Mouse (Mus musculus) C2C12 (cell line): ENCODE data around the gene Htr3b. TPM values are rescaled to one million over a fixed set of nuclear protein-coding genes. Genes with fewer than 3 reads are reported as not detected.

ENCODE experiments used
- H3K27me3 ChIP-seq: one replicate; pipeline ENCODE4 v1.6.1; 2011; ENCODE audit not compliant: control insufficient read depth, insufficient read depth, insufficient read length
- H3K36me3 ChIP-seq: one replicate; pipeline ENCODE4 v1.6.1; 2011; ENCODE audit not compliant: control insufficient read depth, insufficient read depth
- H3K4me3 ChIP-seq: one replicate; pipeline ENCODE4 v1.5.1; 2011; ENCODE audit warnings: mild to moderate bottlenecking, control low read depth; ENCODE audit not compliant: poor library complexity, insufficient read depth, severe bottlenecking
- H3K79me2 ChIP-seq: one replicate; pipeline ENCODE4 v1.6.1; 2011; ENCODE audit not compliant: control insufficient read depth, insufficient read depth
- H3K79me3 ChIP-seq: one replicate; pipeline ENCODE4 v1.6.1; 2011; ENCODE audit warnings: low read depth, control low read depth
- H3ac ChIP-seq: one replicate; pipeline ENCODE3; 2011; ENCODE audit warnings: low read depth; ENCODE audit not compliant: control insufficient read depth, insufficient read length
- CEBPB ChIP-seq: IDR thresholded peaks from one replicate; pipeline ENCODE4 v1.6.1; 2011; ENCODE audit warnings: low read depth, mild to moderate bottlenecking, control low read depth, moderate library complexity
- CTCF ChIP-seq: IDR thresholded peaks from one replicate; pipeline ENCODE4 v1.5.1; 2011; ENCODE audit not compliant: control insufficient read depth, insufficient read depth, insufficient read length
- FOSL1 ChIP-seq: IDR thresholded peaks from one replicate; pipeline ENCODE4 v1.8.0; 2011; ENCODE audit warnings: mild to moderate bottlenecking, low read length; ENCODE audit not compliant: poor library complexity, insufficient read depth, severe bottlenecking
- MAX ChIP-seq: IDR thresholded peaks from one replicate; pipeline ENCODE4 v1.6.1; 2011; ENCODE audit warnings: mild to moderate bottlenecking, control low read depth
- MYOD1 ChIP-seq: IDR thresholded peaks from one replicate; pipeline ENCODE4 v1.6.1; 2011; ENCODE audit warnings: low read depth; ENCODE audit not compliant: control insufficient read depth, insufficient read length
- MYOG ChIP-seq: IDR thresholded peaks from one replicate; pipeline ENCODE4 v1.6.1; 2011; ENCODE audit not compliant: control insufficient read depth, insufficient read length; ENCODE audit errors: extremely low read depth
- USF1 ChIP-seq: IDR thresholded peaks from one replicate; pipeline ENCODE4 v1.6.1; 2011; ENCODE audit warnings: low read depth, mild to moderate bottlenecking, control low read depth, moderate library complexity
- polyA plus RNA-seq: library from polyadenylated mRNA; unstranded; fragments of >200 nt; fragmentation: generic; extraction: Trizol; gene quantifications from one replicate; pipeline ENCODE4 v1.2.1, GENCODE M21; 2012; ENCODE audit warnings: missing spikeins

Gene Htr3b
- polyA plus RNA-seq, 1 experiment, result not detected

DNA sequence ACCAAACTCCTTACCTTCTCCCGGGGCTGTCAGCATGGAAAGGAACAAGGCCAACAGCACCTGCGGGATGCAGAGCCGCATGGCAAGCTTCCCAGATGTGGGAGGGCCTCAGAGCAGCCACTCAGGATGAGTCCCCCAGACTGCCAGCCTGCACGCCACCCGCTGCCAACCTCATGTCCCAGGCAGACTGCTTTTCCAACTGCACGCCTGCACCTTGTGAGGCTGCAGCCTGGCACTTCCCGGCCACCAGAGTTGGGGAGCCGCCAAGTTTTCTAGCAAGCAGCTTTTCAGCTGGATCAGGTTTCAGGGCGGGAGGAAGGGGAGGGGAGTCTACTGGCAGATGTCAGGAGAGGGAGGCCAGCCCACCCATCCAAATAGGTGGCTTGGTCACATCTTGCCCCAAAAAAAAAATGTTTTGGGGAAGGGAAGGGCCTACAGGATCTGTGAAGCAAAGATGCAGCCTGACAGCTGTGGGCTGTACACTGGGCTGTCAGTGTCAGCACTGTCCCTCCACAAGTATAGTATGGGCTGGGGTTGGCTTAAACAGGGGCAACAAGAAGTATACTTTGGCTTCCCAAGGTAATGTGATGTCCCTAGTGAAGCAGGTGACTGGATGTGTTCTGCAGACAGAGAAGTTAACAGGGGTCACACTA, 53.8 kb downstream of the Htr3b start, which contains the start of gene Htr3a:
Gene Htr3a (minus strand): TSS at position 215 of the 653 bp plus-strand sequence.
- TF ChIP-seq USF1 (no peak), CTCF (no peak), MYOD1 (no peak), CEBPB (no peak), MAX (no peak), MYOG (no peak), FOSL1 (no peak)
- no peaks in the 10 kb centered on the region for H3K79me2 ChIP-seq
- no peak within 1 kb of the TSS for H3K4me3 ChIP-seq
- H3K79me3 ChIP-seq, result no peaks in the 10 kb centered on the region
- peaks cover 9% of the 10 kb centered on the region for H3K27me3 ChIP-seq
- no peaks in the 10 kb centered on the region for H3K36me3 ChIP-seq
- H3ac ChIP-seq, result no peak within 1 kb of the TSS

DNA sequence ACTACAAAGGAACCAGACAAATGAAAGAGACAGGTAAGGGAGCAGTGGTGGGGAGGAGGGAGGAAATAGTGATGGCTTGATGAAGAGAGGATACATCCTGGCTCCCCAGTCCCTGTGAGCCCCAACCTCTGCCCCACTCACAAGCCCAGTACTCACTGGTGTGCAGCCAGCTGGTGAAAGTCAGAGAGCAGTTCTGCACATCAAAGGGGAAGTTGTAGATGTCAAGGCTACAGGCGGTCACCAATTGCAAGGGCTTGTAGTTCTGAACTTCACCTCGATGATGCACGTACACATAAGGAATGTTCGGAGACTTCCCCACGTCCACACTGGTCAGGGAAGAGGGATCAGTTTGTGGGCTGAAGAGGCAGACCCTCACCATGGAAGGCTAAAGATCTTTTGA, 60.4 kb downstream of the Htr3b start:
- H3K79me2 ChIP-seq, result no peaks in the 10 kb centered on the region
- TF ChIP-seq MAX (no peak), MYOD1 (no peak), MYOG (no peak), CEBPB (no peak), FOSL1 (no peak), CTCF (no peak), USF1 (no peak)
- H3K27me3 ChIP-seq, result no peaks in the 10 kb centered on the region
- no peak overlapping the region for H3K4me3 ChIP-seq
- no peaks in the 10 kb centered on the region for H3K79me3 ChIP-seq
- H3ac ChIP-seq, result no peak overlapping the region
- H3K36me3 ChIP-seq, result no peaks in the 10 kb centered on the region

DNA sequence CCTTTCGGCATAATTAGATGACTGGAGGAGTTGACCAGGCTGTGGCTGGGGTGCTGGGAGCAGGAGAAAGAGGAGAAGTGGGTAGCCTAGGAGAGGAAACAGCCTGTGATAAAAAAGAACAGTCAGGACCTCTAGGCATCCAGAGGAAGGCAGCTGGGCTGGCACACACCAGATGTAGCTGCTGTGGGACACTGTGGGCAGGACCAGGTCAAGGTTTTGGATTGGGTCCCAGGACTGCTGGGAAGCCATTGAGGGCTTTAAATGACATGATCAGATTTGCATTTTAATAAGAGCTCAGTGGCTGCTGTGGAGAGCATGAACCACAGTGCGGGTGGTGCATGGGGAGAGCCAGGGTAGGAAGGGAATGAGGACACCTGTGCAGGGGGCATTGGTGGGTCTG, 61.0 kb downstream of the Htr3b start:
- TF ChIP-seq MYOD1 (no peak), CEBPB (no peak), FOSL1 (no peak), USF1 (no peak), MAX (no peak), CTCF (no peak), MYOG (no peak)

DNA sequence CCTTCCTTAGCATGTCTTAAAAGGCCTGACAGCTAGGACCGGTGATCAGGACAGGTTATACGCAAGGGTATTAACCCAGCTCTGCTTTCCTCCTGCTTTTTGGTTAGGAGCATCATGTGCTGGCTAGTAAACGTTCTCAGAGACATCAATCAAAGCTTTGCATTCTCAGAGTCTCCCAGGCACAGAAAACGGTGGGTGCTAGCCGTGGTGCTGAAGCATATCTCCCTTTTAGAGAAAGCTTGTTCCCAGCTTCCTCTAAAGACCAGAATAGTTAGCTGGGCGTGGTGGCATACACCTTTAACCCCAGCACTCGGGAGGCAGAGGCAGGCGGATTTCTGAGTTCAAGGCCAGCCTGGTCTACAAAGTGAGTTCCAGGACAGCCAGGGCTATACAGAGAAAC, 66.2 kb downstream of the Htr3b start:
- Histone ChIP-seq H3K4me3 (no peak overlapping the region), H3K36me3 (no peaks in the 10 kb centered on the region), H3K27me3 (peaks cover 11% of the 10 kb centered on the region), H3K79me2 (no peaks in the 10 kb centered on the region), H3ac (no peak overlapping the region), H3K79me3 (no peaks in the 10 kb centered on the region)
- no peak for TF ChIP-seq MYOG

More for the DNA sequence above, 61.0 kb downstream of the Htr3b start:
- Histone ChIP-seq H3K36me3 (no peaks in the 10 kb centered on the region), H3K79me2 (no peaks in the 10 kb centered on the region), H3K79me3 (no peaks in the 10 kb centered on the region), H3K4me3 (no peak overlapping the region), H3K27me3 (no peaks in the 10 kb centered on the region), H3ac (no peak overlapping the region)

DNA sequence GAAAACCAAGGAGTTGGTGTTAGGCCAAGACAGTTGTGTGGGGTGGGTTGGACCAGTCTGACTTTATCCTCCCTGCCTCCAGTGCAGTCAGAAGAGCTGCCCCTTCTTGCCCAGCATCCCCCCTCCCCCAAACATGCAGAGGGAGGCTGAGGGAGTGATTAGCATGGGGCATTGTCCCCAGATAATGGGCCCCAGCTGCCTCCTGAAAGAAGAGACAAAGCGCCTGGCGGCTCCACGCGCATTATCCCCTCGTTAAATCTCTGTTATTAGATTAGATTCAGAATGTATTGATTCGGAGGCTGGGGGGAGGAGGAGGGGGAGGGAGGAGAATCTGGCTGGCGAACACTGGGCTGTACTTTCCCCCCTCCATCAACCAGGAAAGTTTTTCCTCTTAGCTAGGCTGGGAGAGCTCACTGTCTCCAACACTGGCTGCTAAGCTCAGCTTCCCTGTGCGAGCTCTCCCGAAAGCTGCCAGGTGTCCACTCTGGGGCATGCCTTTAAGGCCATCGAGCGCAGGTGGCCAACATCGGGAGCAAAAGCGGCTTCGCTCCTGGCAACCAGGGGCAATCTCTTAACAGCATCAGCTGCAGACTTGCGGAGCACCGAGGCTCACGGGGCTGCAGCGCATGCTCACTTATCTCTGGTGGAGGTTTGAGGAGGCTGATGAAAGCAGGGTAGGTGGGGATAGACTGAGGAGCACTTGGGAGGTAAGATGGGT, 68.8 kb downstream of the Htr3b start:
- Histone ChIP-seq H3K4me3 (no peak overlapping the region), H3K36me3 (no peaks in the 10 kb centered on the region), H3K27me3 (peaks cover 11% of the 10 kb centered on the region), H3ac (no peak overlapping the region), H3K79me2 (no peaks in the 10 kb centered on the region), H3K79me3 (no peaks in the 10 kb centered on the region)
- no peak for TF ChIP-seq MYOG
- TF ChIP-seq MYOD1, result no peak
- no peak for TF ChIP-seq MAX
- TF ChIP-seq CEBPB, result no peak
- no peak for TF ChIP-seq USF1
- TF ChIP-seq FOSL1, result no peak
- no peak for TF ChIP-seq CTCF

DNA sequence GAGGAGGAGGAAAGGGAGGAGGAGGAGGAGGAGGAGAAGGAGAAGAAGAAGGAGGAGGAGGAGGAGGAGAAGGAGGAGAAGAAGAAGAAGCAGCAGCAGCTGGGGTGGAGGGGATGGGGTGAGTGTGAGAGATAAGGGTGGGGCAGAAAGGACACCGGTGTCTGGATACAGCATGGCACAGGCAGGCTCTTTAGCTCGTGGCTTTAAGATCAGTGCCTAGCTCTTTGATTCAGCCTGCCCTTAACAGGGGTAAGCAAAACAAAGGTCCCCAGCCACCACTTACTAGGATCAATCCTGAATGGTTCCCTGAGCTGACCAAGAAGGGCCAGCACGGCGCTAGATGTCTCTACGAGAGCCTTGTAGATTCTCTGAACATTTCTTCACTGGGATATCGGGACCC, 70.0 kb downstream of the Htr3b start:
- Histone ChIP-seq H3K36me3 (no peaks in the 10 kb centered on the region), H3K79me2 (no peaks in the 10 kb centered on the region), H3ac (no peak overlapping the region), H3K79me3 (no peaks in the 10 kb centered on the region), H3K4me3 (no peak overlapping the region), H3K27me3 (peaks cover 11% of the 10 kb centered on the region)
- no peak for TF ChIP-seq MAX
- TF ChIP-seq USF1, result no peak
- no peak for TF ChIP-seq MYOG
- no peak for TF ChIP-seq CTCF
- no peak for TF ChIP-seq CEBPB
